Mouse (Mus musculus) A20 (cell line): ENCODE results near the gene Cyb5r3.

ENCODE experiments used
- DNase-seq: peaks from one replicate; pipeline ENCODE4 v3.0.0-alpha.2; 2011; ENCODE audit warnings: low read depth, low spot score

Cyb5r3 gene

GRCm38 (mm10) chr15:83169772-83170722 lies 2.3 kb downstream of the Cyb5r3 start:
- DNase-seq: no peak

- no peak for DNase-seq
Measured at GRCm38 (mm10) chr15:83168875-83169771, 3.3 kb downstream of the Cyb5r3 start.

- no peak for DNase-seq
Measured at GRCm38 (mm10) chr15:83168311-83168710, 4.1 kb downstream of the Cyb5r3 start.

GRCm38 (mm10) chr15:83167550-83168065 lies 4.8 kb downstream of the Cyb5r3 start:
- DNase-seq: no peak

GRCm38 (mm10) chr15:83167126-83167525 lies 5.3 kb downstream of the Cyb5r3 start:
- DNase-seq: no peak

- DNase-seq: no peak
Measured at GRCm38 (mm10) chr15:83166642-83167041, 5.8 kb downstream of the Cyb5r3 start.

GRCm38 (mm10) chr15:83165526-83166315 lies 6.7 kb downstream of the Cyb5r3 start:
- DNase-seq: no peak

- DNase-seq: no peak
Measured at GRCm38 (mm10) chr15:83164971-83165471, 7.4 kb downstream of the Cyb5r3 start.

GRCm38 (mm10) chr15:83162818-83163485 lies 9.4 kb downstream of the Cyb5r3 start:
- DNase-seq: no peak

- DNase-seq: no peak
Measured at GRCm38 (mm10) chr15:83162001-83162400, 10.4 kb downstream of the Cyb5r3 start.

GRCm38 (mm10) chr15:83161062-83161748 lies 11.2 kb downstream of the Cyb5r3 start:
- DNase-seq: no peak

GRCm38 (mm10) chr15:83160561-83160960 lies 11.8 kb downstream of the Cyb5r3 start:
- DNase-seq: no peak

GRCm38 (mm10) chr15:83159823-83160222 lies 12.6 kb downstream of the Cyb5r3 start:
- no peak for DNase-seq

GRCm38 (mm10) chr15:83158587-83159160 lies 13.7 kb downstream of the Cyb5r3 start:
- no peak for DNase-seq

- no peak for DNase-seq
Measured at GRCm38 (mm10) chr15:83157667-83158064, 14.7 kb downstream of the Cyb5r3 start.

- DNase-seq: peak; percentile 51
Measured at GRCm38 (mm10) chr15:83156929-83157666, 15.3 kb downstream of the Cyb5r3 start.

GRCm38 (mm10) chr15:83155672-83156419 lies 16.5 kb downstream of the Cyb5r3 start:
- no peak for DNase-seq

- no peak for DNase-seq
Measured at GRCm38 (mm10) chr15:83154309-83154708, 18.1 kb downstream of the Cyb5r3 start.
